Mouse (Mus musculus) lung, embryonic 16.5 days (tissue): ENCODE results near the gene Gm379. TPM values are rescaled to one million over a fixed set of nuclear protein-coding genes. Genes with fewer than 3 reads are reported as not detected.

Source experiments
- ATAC-seq: fragments of 200-750 bp; cut with Nextera tagmentation; 2 replicates; pipeline ENCODE4 v1.8.0; 2017; ENCODE audit warnings: low read depth, mild to moderate bottlenecking, moderate library complexity
- H3K27ac ChIP-seq: fragments of 300-500 bp; sonication (generic); 2 replicates; pipeline ENCODE4 v1.5.1; 2014; ENCODE audit warnings: mild to moderate bottlenecking, control low read depth, low read length
- H3K27me3 ChIP-seq: fragments of 300-500 bp; sonication (generic); 2 replicates; pipeline ENCODE4 v1.6.1; 2014; ENCODE audit warnings: low read depth, low read length, mixed read lengths; ENCODE audit not compliant: control insufficient read depth, insufficient read depth
- H3K36me3 ChIP-seq: fragments of 300-500 bp; sonication (generic); 2 replicates; pipeline ENCODE4 v1.6.1; 2014; ENCODE audit warnings: low read length; ENCODE audit not compliant: control insufficient read depth, insufficient read depth
- H3K4me1 ChIP-seq: fragments of 300-500 bp; sonication (generic); replicated peaks from 2 replicates; pipeline ENCODE4 v1.6.1; 2014; ENCODE audit warnings: low read length, mixed read lengths; ENCODE audit not compliant: control insufficient read depth, insufficient read depth
- H3K4me2 ChIP-seq: fragments of 300-500 bp; sonication (generic); 2 replicates; pipeline ENCODE4 v1.6.1; 2014; ENCODE audit warnings: low read depth, low read length, control low read depth
- H3K4me3 ChIP-seq: fragments of 300-500 bp; sonication (generic); 2 replicates; pipeline ENCODE4 v1.5.1; 2014; ENCODE audit warnings: mild to moderate bottlenecking, low read length, control low read depth
- H3K9ac ChIP-seq: fragments of 300-500 bp; sonication (generic); 2 replicates; pipeline ENCODE4 v1.6.1; 2014; ENCODE audit warnings: low read length, control low read depth
- H3K9me3 ChIP-seq: fragments of 300-500 bp; sonication (generic); 2 replicates; pipeline ENCODE4 v1.6.1; 2016; ENCODE audit warnings: low read length; ENCODE audit not compliant: control insufficient read depth
- WGBS: fragments of 180-500 bp; shearing (Covaris S2); extraction: QIAGEN DNeasy Blood & Tissue Kit; methylation state at CpG from one replicate; pipeline ENCODE4 v1.1.7; 2014; 5-methylcytosine and 5-hydroxymethylcytosine counted together
- polyA plus RNA-seq: library from polyadenylated mRNA; unstranded; fragments of >200 nt; fragmentation: Nextera tagmentation; extraction: Ambion mirVana; gene quantifications from 2 replicates; pipeline ENCODE4 v1.2.1, GENCODE M21; 2015

Gene Gm379
- not detected in 2 replicates for polyA plus RNA-seq

DNA sequence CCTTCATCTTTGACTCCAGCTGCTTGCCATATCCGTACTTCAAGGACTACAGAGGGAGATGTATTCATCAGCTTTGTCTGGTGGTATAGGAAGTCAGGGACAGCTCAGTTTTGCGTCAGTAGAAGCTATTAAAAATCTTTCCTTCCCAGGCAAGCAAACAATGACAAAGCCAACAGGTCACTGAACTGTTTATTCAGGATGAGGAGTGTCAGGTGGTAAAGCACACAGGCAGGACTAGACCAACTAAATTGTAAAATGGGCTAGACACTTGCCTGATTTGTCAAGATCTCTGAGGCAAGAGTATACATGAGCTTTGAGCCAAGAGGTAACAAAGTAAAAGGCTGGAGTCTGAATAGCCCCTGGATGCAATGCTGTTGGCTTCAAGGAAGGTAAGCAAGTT lies at the start of gene Gm379:
Gm379 (minus strand) TSS at position 7 of the 400 bp plus-strand sequence.
- WGBS = 28% methylated on average over 2 of the region's 2 CpGs
- ATAC-seq = no peak

GRCm38 (mm10) chrX:108704312-108704711 lies 39.6 kb upstream of the Gm379 start:
- WGBS = 83% methylated on average over 2 of the region's 2 CpGs
- H3K9ac ChIP-seq = no peak overlapping the region
- H3K36me3 ChIP-seq = no peaks in the 10 kb centered on the region
- no peaks in the 10 kb centered on the region for H3K4me1 ChIP-seq
- no peak overlapping the region for H3K4me2 ChIP-seq
- no peak overlapping the region for H3K4me3 ChIP-seq
- H3K27ac ChIP-seq = no peak overlapping the region
- no peaks in the 10 kb centered on the region for H3K9me3 ChIP-seq
- no peak for ATAC-seq
- H3K27me3 ChIP-seq = no peaks in the 10 kb centered on the region

More for the DNA sequence above, at the start of gene Gm379:
- Histone ChIP-seq H3K27ac (no peak within 1 kb of the TSS), H3K9ac (no peak within 1 kb of the TSS), H3K4me2 (no peak within 1 kb of the TSS), H3K27me3 (no peaks in the 10 kb centered on the region), H3K4me3 (no peak within 1 kb of the TSS), H3K4me1 (no peaks in the 10 kb centered on the region), H3K9me3 (no peaks in the 10 kb centered on the region), H3K36me3 (no peaks in the 10 kb centered on the region)

DNA sequence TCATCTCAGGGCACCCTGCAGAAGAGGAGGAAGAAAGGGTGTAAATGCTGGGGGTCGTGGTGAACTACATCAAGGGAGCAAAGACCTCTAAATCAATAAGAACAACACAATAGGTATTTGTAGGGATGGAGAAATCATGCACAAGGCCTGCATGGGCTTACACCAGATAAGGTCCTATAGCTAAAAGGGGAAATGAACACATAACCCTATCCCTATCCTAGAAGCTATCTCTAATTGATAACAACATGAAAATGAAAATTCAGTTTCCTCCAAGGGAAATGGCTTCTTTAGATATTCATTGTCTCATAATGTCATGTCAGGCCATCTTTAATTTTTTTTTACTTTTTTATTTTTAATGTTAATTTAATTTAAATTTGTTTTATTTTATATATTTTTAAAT lies 4.2 kb upstream of the Gm379 start:
- no peaks in the 10 kb centered on the region for H3K36me3 ChIP-seq
- H3K4me2 ChIP-seq = no peak overlapping the region
- no peaks in the 10 kb centered on the region for H3K4me1 ChIP-seq
- no peak overlapping the region for H3K27ac ChIP-seq
- no peak overlapping the region for H3K9ac ChIP-seq
- WGBS = 36% methylated on average over 1 of the region's 1 CpGs
- H3K27me3 ChIP-seq = no peaks in the 10 kb centered on the region
- H3K9me3 ChIP-seq = no peaks in the 10 kb centered on the region
- no peak for ATAC-seq
- H3K4me3 ChIP-seq = no peak overlapping the region

- Histone ChIP-seq H3K27ac (no peak overlapping the region), H3K4me2 (no peak overlapping the region), H3K36me3 (no peaks in the 10 kb centered on the region), H3K27me3 (no peaks in the 10 kb centered on the region), H3K9ac (no peak overlapping the region), H3K4me1 (no peaks in the 10 kb centered on the region), H3K9me3 (no peaks in the 10 kb centered on the region), H3K4me3 (no peak overlapping the region)
- ATAC-seq = no peak
- WGBS = 50% methylated on average over 1 of the region's 1 CpGs
Observed at GRCm38 (mm10) chrX:108621991-108622390, 42.7 kb downstream of the Gm379 start.

DNA sequence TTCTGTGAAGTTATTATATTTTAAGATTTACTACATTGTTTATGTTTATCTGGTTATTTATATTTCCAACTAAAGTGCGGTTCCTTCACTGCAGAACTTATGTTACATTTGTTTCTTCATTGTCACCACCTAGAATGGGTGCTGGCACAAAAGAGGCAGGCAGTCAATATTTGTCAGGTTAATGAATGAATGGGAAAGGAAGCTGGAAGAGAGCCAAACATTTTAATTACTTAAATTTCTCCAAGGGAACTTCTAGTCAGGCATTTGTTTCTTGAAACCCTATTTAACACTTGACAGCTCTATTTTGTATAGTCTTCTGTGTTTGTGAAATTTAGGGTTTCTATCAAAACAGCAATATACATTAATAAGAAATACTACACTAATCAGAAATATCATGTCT lies 43.8 kb downstream of the Gm379 start:
- no peaks in the 10 kb centered on the region for H3K9me3 ChIP-seq
- ATAC-seq = no peak
- 60% methylated on average over 1 of the region's 1 CpGs for WGBS
- no peak overlapping the region for H3K4me2 ChIP-seq
- no peak overlapping the region for H3K27ac ChIP-seq
- H3K4me3 ChIP-seq = no peak overlapping the region
- H3K4me1 ChIP-seq = no peaks in the 10 kb centered on the region
- no peaks in the 10 kb centered on the region for H3K27me3 ChIP-seq
- H3K36me3 ChIP-seq = no peaks in the 10 kb centered on the region
- H3K9ac ChIP-seq = no peak overlapping the region

Other genes with a start within 250 kb of the Gm379 start
- 2.8 and 3.4 TPM in 2 replicates for gene Brwd3, start 169.5 kb upstream of the Gm379 start, polyA plus RNA-seq